Mouse (Mus musculus) heart, embryonic 15.5 days (tissue): ENCODE results near the gene Olfr215. TPM values are rescaled to one million over a fixed set of nuclear protein-coding genes. Genes with fewer than 3 reads are reported as not detected.
"Not testable (repeated sequence)": the region's sequence is repeated elsewhere in the genome, so short reads cannot be mapped to it uniquely, and the experiment has no call there.

Source experiments
- ATAC-seq: fragments of 200-750 bp; cut with Nextera tagmentation; replicated peaks from 2 replicates; pipeline ENCODE4 v1.8.0; 2017; ENCODE audit warnings: low read depth, moderate TSS enrichment; ENCODE audit not compliant: insufficient number of reproducible peaks, insufficient read depth, low FRiP score
- H3K27ac ChIP-seq: fragments of 300-500 bp; sonication (generic); 2 replicates; pipeline ENCODE4 v1.5.1; 2015; ENCODE audit warnings: mild to moderate bottlenecking, inconsistent platforms
- H3K27me3 ChIP-seq: fragments of 300-500 bp; sonication (generic); 2 replicates; pipeline ENCODE4 v1.6.1; 2015; ENCODE audit warnings: inconsistent platforms
- H3K36me3 ChIP-seq: fragments of 300-500 bp; sonication (generic); 2 replicates; pipeline ENCODE4 v1.6.1; 2015; ENCODE audit warnings: mild to moderate bottlenecking, inconsistent platforms
- H3K4me1 ChIP-seq: fragments of 300-500 bp; sonication (generic); replicated peaks from 2 replicates; pipeline ENCODE4 v1.6.1; 2015; ENCODE audit warnings: inconsistent platforms
- H3K4me2 ChIP-seq: fragments of 300-500 bp; sonication (generic); 2 replicates; pipeline ENCODE4 v1.6.1; 2015; ENCODE audit warnings: inconsistent platforms, mild to moderate bottlenecking, moderate library complexity
- H3K4me3 ChIP-seq: fragments of 300-500 bp; sonication (generic); 2 replicates; pipeline ENCODE4 v1.5.1; 2015; ENCODE audit warnings: mild to moderate bottlenecking, inconsistent platforms
- H3K9ac ChIP-seq: fragments of 300-500 bp; sonication (generic); 2 replicates; pipeline ENCODE4 v1.6.1; 2015; ENCODE audit warnings: mild to moderate bottlenecking, inconsistent platforms
- H3K9me3 ChIP-seq: fragments of 300-500 bp; sonication (generic); replicated peaks from 2 replicates; pipeline ENCODE4 v1.6.1; 2016; ENCODE audit warnings: inconsistent platforms
- WGBS: fragments of 180-500 bp; shearing (Covaris S2); methylation state at CpG from one replicate; pipeline ENCODE4 v1.1.7; 2015; ENCODE audit warnings: mixed read lengths; 5-methylcytosine and 5-hydroxymethylcytosine counted together
- polyA plus RNA-seq: library from polyadenylated mRNA; unstranded; fragments of >200 nt; fragmentation: Nextera tagmentation; extraction: Ambion mirVana; gene quantifications from 2 replicates; pipeline ENCODE4 v1.2.1, GENCODE M21; 2015

The Olfr215 gene
- polyA plus RNA-seq, 1 experiment from 2014 or later = not detected

GRCm38 (mm10) chr6:116554952-116555351, 29.0 kb downstream of the Olfr215 start:
- Histone ChIP-seq H3K4me3 (no peak overlapping the region), H3K27ac (no peak overlapping the region), H3K9ac (no peak overlapping the region), H3K36me3 (no peaks in the 10 kb centered on the region), H3K4me1 (no peaks in the 10 kb centered on the region), H3K4me2 (no peak overlapping the region), H3K27me3 (no peaks in the 10 kb centered on the region), H3K9me3 (no peaks in the 10 kb centered on the region)
- ATAC-seq = no peak
- WGBS = 61% methylated on average over 3 of the region's 3 CpGs

- no peaks in the 10 kb centered on the region for H3K9me3 ChIP-seq
- no peaks in the 10 kb centered on the region for H3K4me1 ChIP-seq
- whole genome bisulfite sequencing = 77% methylated on average over 1 of the region's 1 CpGs
- H3K27me3 ChIP-seq = no peaks in the 10 kb centered on the region
- no peak for ATAC-seq
- no peaks in the 10 kb centered on the region for H3K36me3 ChIP-seq
- no peak within 1 kb of the TSS for H3K4me3 ChIP-seq
- H3K9ac ChIP-seq = no peak within 1 kb of the TSS
- no peak within 1 kb of the TSS for H3K27ac ChIP-seq
- no peak within 1 kb of the TSS for H3K4me2 ChIP-seq
These were observed 30.1 kb downstream of the Olfr215 start, which contains the start of gene Olfr214 for GRCm38 (mm10) chr6:116553935-116554334. Gene Olfr214, plus strand, starts transcription at chr6:116554235.

- not testable (repeated sequence) for H3K27ac ChIP-seq, H3K4me2 ChIP-seq, ATAC-seq, H3K36me3 ChIP-seq, H3K4me1 ChIP-seq, H3K9me3 ChIP-seq, H3K4me3 ChIP-seq, H3K9ac ChIP-seq, H3K27me3 ChIP-seq
- WGBS = 92% methylated on average over 11 of the region's 11 CpGs
These were observed 33.2 kb downstream of the Olfr215 start, which contains the start of gene Gm5580 for GRCm38 (mm10) chr6:116550841-116551240. Gene Gm5580, plus strand, starts transcription at chr6:116551141.

GRCm38 (mm10) chr6:116542500-116542899, 41.5 kb downstream of the Olfr215 start:
- no peak overlapping the region for H3K27ac ChIP-seq
- H3K9ac ChIP-seq = no peak overlapping the region
- no peaks in the 10 kb centered on the region for H3K27me3 ChIP-seq
- no peak overlapping the region for H3K4me2 ChIP-seq
- no peaks in the 10 kb centered on the region for H3K4me1 ChIP-seq
- no peaks in the 10 kb centered on the region for H3K9me3 ChIP-seq
- no peaks in the 10 kb centered on the region for H3K36me3 ChIP-seq
- no peak for ATAC-seq
- WGBS = 79% methylated on average over 2 of the region's 2 CpGs
- H3K4me3 ChIP-seq = no peak overlapping the region

GRCm38 (mm10) chr6:116538156-116538555, 45.8 kb downstream of the Olfr215 start, which contains the start of gene Olfr213:
Gene Olfr213, plus strand, starts transcription at chr6:116538456.
- ATAC-seq = no peak
- H3K4me3 ChIP-seq = no peak within 1 kb of the TSS
- H3K4me1 ChIP-seq = no peaks in the 10 kb centered on the region
- WGBS = 97% methylated on average over 1 of the region's 1 CpGs
- no peak within 1 kb of the TSS for H3K9ac ChIP-seq
- H3K9me3 ChIP-seq = no peaks in the 10 kb centered on the region
- no peaks in the 10 kb centered on the region for H3K27me3 ChIP-seq
- no peaks in the 10 kb centered on the region for H3K36me3 ChIP-seq
- no peak within 1 kb of the TSS for H3K27ac ChIP-seq
- no peak within 1 kb of the TSS for H3K4me2 ChIP-seq

Other genes starting within 250 kb of the Olfr215 start
- 21.8 and 26.0 TPM in 2 replicates for gene March8, start 246.2 kb downstream of the Olfr215 start, polyA plus RNA-seq
- 2.3 and 2.4 TPM in 2 replicates for gene Alox5, start 123.0 kb downstream of the Olfr215 start, polyA plus RNA-seq
- not detected in 2 replicates for gene Olfr211, start 95.1 kb downstream of the Olfr215 start, polyA plus RNA-seq
- gene Olfr212, start 77.7 kb downstream of the Olfr215 start, polyA plus RNA-seq = 0.04 and 0.05 TPM in 2 replicates
- not detected in 2 replicates for gene Olfr213, start 45.7 kb downstream of the Olfr215 start, polyA plus RNA-seq
- gene Gm5580, start 33.1 kb downstream of the Olfr215 start, polyA plus RNA-seq = 0.23 and 0.68 TPM in 2 replicates
- gene Olfr214, start 30.0 kb downstream of the Olfr215 start, polyA plus RNA-seq = not detected in 2 replicates
- 74.8 and 81.6 TPM in 2 replicates for gene Zfp422, start 44.8 kb upstream of the Olfr215 start, polyA plus RNA-seq
- gene Depp1, start 66.4 kb upstream of the Olfr215 start, polyA plus RNA-seq = 45.9 and 54.2 TPM in 2 replicates
- 6.5 and 7.3 TPM in 2 replicates for gene Rassf4, start 89.8 kb upstream of the Olfr215 start, polyA plus RNA-seq
- 0.04 and 0.08 TPM in 2 replicates for gene Tmem72, start 132.7 kb upstream of the Olfr215 start, polyA plus RNA-seq